Mouse (Mus musculus) neutrophil, adult 5-6 weeks (primary cell): Measurements from ENCODE around the gene Trnp1. TPM values are rescaled to one million over a fixed set of nuclear protein-coding genes. Genes with fewer than 3 reads are reported as not detected.

Source experiments
- ATAC-seq: fragments of 151-379, 151-347 bp; 2 replicates; pipeline ENCODE4 v1.8.0; 2017; ENCODE audit warnings: mild to moderate bottlenecking, moderate TSS enrichment; ENCODE audit not compliant: insufficient number of reproducible peaks, poor library complexity, low FRiP score, severe bottlenecking; ENCODE audit errors: extremely low read depth
- total RNA-seq: library from RNA; stranded (forward); fragments of 200-1000 nt; gene quantifications from 2 replicates; pipeline ENCODE4 v1.2.3, GENCODE M21; 2017

Trnp1 gene
- total RNA-seq, 1 experiment from 2014 or later, result not detected

DNA sequence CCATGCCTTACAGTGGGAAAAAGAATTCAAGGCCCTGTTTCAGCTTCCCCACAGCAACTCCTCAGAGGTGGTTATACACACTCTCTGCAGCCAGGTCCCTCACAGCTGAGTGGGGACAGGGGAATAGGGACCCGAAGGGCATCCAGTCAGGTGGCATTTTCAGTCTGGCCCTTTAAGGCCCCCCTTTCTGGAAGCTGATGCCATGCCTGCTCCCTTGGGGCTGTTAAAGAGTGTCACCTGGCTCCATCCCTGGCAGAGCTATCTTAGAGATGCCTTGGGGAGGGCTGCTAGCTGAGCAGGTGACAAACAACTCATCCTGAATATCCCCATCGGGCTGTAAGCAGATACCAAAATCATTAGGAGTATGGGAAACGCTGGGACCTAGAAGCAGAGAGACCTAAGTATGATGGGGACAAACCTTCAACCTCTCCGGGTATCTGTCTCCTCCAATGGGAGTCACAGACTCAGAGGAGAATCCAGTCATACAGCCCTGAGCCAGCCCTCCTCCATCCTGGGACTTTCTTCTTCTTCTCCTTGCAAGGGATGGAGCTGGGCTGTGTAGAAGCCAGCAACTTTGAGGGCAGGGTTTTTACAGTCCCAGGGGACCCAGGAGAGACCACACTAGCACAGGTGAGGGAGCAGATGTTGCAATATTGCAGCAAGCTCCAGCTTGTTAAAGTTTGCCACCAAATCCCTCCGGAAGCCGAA, 1.5 kb downstream of the Trnp1 start:
- ATAC-seq, result no peak

DNA sequence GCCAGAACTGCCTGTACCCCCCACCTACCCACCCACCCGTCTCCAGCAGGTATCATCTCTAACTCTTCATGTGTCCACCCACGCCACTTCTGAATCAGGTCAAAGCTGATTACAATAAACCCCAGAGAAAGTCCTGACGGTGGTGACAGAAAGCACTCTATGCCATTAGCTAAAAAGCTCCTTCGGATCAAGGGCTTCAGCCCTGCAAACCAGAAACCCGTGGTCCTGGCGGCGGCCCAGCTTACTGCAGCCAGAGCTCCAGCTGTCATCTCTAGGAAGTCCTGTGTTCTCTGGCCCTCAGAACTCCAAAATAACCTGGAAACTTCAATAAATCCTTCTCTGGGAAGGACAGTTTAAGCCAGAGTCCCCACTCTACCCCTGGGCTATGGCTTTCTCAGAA, 2.6 kb downstream of the Trnp1 start:
- no peak for ATAC-seq

DNA sequence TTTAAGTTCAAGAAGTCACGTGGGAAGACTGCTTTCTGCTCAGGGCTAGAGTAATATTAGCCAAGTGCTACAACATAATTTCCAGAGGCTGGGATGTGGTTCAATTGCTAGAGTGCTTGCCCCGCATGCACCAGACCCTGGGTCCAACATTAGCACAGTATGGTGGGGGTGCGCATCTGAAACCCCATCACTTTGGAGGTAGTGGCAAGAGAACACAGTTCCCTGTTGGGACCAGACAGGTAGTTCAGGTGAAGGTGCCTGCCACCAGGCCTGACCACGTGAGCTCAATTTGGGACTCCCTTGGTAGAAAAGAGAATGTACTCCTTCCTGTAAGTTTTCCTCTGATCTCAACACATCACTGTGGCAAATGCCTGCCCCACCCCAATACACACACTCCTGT, 3.5 kb downstream of the Trnp1 start:
- ATAC-seq, result no peak

- peak; percentile 83 for ATAC-seq
Measured at GRCm38 (mm10) chr4:133494432-133494831, 3.9 kb downstream of the Trnp1 start.

GRCm38 (mm10) chr4:133493895-133494294, 4.5 kb downstream of the Trnp1 start:
- no peak for ATAC-seq

DNA sequence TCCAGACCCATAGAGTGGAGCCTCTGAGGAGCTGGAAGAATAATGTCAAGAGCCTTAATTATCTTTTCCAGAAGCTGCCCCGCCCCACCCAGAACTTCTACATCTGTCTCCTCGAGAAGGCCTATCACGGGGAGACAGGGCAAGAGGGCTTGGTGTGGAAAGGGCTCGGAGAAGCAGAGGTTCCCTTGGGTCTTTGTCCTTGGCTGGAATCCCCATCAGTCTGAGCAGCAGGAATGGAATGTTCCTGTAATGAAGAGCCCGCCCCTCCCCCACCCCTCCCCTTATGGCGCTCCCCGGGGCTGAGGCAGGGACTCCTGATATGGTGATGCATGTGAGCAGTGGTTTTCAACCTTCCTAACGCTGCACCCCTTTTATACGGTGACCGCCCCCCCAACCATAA, 6.5 kb downstream of the Trnp1 start:
- ATAC-seq, result no peak

DNA sequence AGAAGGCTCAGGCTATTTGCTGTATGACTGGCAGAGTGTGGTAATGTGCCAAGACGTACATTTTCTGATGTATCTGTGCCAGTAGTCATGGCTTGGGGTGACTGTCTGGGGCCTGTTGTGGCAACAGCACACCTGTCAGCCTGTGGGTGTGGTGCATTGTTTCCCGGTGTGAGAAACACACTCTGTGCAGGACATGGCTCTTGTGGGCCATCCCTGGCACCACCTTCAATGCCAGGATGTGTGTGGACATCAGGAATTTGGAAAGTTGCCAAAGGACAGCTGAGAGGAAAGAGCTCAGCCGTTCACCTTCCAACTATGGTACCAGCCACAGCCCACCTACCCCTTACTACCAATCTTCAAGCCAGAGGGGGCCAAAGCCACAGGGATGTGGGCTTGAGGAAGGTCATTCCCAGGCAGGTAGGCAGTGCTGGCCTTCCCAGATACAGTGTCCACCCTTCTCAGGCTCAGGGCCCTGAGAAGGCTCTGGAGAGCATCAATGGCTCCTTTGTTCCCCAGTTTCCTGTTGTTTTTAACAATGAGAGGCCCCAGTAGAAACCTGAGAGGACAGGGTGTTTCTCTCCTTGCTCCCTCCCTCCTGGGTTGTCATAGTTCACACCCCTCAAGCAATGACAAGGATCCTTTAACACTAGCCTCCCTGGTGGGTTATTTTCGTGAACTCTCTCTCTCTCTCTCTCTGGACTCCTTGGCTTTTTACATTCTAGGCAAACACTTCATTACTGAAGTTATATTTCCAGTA, 8.7 kb downstream of the Trnp1 start:
- no peak for ATAC-seq

- ATAC-seq, result no peak
Measured at GRCm38 (mm10) chr4:133488619-133489392, 9.5 kb downstream of the Trnp1 start.

DNA sequence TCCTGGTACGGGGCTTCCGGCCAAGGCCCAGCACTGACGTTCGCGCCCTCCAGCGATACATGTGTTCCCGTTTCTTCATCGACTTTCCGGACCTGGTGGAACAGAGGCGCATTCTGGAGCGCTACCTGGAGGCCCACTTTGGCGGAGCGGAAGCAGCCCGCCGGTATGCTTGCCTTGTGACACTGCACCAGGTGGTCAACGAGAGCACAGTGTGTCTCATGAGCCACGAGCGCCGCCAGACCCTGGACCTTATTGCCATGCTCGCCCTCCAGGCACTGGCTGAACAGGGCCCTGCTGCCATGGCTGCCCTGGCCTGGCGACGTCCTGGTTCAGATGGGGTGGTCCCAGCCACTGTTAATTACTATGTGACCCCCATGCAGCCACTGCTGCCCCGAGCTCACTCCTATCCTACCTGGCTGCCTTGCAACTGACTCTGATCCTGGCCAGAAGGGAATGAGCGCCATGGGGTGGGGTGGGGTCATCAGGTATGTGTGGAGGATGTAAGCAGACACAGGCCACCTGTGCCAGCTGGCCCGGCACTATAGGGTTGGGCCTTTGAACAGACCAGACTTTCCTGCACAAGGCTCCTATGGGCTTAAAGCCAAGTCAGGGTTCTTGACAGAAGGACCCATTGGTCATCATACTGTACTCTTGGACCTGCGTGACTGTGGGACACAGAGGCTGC, 11.5 kb downstream of the Trnp1 start:
- no peak for ATAC-seq

GRCm38 (mm10) chr4:133485691-133486425, 12.5 kb downstream of the Trnp1 start:
- ATAC-seq, result no peak

DNA sequence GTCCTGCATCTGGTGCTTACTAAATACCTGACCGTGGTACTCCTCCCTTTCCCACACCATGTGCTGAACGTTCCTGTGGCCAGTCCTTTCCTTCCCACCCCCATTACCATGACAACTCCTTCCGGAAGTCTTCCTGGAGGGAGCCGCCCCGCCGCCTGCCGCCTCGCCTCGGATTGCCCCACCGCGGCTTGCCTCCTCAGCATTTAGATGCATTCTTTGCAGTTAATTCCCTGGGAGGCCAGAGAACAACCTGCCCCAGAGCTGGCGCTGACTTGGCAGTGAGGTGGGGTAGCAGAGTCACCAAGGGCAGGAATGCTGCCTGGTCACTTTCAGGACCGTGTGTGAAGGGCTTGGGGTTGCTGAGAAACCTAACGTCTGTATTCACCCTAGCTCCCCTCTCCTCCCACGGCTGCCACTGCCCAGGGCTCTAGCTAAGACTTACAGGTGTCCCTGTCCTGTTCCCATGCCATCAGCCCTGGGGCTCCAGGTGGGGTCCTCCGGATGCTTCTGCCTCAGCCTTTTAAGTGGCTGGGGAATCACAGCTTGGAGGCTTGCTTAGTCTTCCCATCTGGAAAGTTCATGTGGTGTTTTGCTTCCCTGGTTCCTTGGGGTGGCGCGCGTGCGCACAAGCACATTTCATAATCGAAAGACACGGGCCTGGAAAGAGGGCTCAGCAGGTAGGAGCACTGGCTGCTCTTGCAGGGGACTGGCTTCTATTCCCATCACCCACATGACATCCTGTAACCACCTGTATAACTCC, 13.9 kb downstream of the Trnp1 start:
- no peak for ATAC-seq

- no peak for ATAC-seq
Measured at GRCm38 (mm10) chr4:133482479-133482878, 15.9 kb downstream of the Trnp1 start.

- no peak for ATAC-seq
Measured at GRCm38 (mm10) chr4:133481488-133481887, 16.9 kb downstream of the Trnp1 start.

GRCm38 (mm10) chr4:133480754-133481153, 17.6 kb downstream of the Trnp1 start:
- ATAC-seq, result no peak

DNA sequence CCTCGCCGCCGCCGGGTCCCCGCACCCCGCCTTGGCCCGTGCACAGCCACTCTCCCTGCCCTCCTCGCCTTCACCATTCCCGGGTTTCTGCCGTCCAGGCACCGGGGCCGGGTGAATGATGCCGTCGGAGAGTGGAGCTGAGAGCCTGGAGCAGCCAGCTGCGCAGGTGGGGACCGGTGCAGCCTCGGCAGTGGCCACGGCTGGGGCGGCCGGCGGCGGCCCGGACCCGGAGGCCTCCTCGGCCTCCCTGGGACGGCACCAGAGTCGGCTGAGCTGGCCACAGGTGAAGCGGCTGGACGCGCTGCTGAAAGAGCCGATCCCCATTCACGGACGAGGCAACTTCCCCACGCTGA, 18.2 kb downstream of the Trnp1 start:
- no peak for ATAC-seq

- ATAC-seq, result peak; percentile 83
Measured at GRCm38 (mm10) chr4:133479458-133480184, 18.7 kb downstream of the Trnp1 start, which contains the start of gene Tent5b. TSS of gene Tent5b (plus strand) at chr4:133480132.

DNA sequence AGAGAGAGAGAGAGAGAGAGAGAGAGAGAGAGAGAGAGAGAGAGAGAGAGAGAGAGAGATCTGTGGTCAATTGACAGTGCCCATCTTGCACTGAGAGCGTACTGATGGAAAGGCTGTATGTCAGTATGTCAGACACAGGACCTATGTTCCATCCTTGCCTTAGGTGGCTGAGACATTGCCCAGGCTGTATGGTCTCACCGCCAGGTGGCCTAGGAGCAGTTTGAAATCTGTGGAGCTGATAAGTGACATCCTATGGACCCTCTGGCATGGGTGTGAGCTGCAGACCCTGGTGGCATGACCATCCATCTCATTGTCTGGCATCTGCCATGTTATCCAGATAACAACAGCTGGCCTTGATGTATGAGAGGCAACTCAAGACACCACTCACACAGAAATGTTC, 24.5 kb downstream of the Trnp1 start:
- no peak for ATAC-seq
